Mouse (Mus musculus) gastrocnemius, adult 2 months (tissue): ENCODE results near the gene Krt39. TPM values are rescaled to one million over a fixed set of nuclear protein-coding genes. Genes with fewer than 3 reads are reported as not detected.
A peak's percentile ranks its signal among the peaks of the same experiment; 100 is the strongest.

Experiments
- DNase-seq: peaks from one replicate; pipeline ENCODE4 v3.0.0; 2022
- H3K27ac ChIP-seq: fragments of 200-600 bp; 2 replicates; pipeline ENCODE4 v1.8.1; 2022; ENCODE audit warnings: mild to moderate bottlenecking
- H3K4me3 ChIP-seq: fragments of 200-600 bp; 2 replicates; pipeline ENCODE4 v1.8.1; 2022; ENCODE audit warnings: mild to moderate bottlenecking, moderate library complexity
- CTCF ChIP-seq: fragments of 200-600 bp; IDR thresholded peaks from 2 replicates; pipeline ENCODE4 v1.8.1; 2022; ENCODE audit warnings: antibody characterized with exemption, mild to moderate bottlenecking, moderate library complexity
- intact Hi-C: fragments of 180-260 bp; cut with DNase I; formaldehyde crosslinking; loops from one replicate; pipeline ENCODE4 v1.15.1; 2025
- total RNA-seq, 2 experiments: library from RNA; stranded (reverse); gene quantifications; 2 replicates each; pipeline ENCODE4 v1.2.3; 2021

The Krt39 gene
- total RNA-seq, 2 experiments from 2014 or later: not detected

DNA sequence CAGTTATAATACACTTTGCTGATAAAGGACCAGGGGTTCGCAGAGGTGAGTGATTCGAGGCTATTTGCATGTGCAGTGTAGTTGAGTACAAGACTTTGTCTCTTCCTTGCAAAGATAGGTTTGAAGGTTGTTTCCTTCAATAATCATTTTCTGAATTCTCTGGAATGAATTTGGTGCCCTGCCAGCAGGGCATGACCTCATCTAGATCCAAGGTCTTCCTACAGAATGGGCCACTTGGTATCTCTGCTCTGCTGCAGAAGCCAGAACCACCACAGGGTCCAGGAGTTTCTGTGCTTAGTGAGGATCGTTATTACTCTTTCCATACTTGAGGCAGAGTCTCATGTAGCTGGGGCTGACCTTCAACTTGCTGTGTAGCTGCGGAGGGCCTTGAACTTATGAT lies 26.4 kb downstream of the Krt39 start:
- Histone ChIP-seq H3K27ac (no peak overlapping the region), H3K4me3 (no peak overlapping the region)
- no peak for TF ChIP-seq CTCF
- intact Hi-C loops: no loop called here
- DNase-seq: no peak

DNA sequence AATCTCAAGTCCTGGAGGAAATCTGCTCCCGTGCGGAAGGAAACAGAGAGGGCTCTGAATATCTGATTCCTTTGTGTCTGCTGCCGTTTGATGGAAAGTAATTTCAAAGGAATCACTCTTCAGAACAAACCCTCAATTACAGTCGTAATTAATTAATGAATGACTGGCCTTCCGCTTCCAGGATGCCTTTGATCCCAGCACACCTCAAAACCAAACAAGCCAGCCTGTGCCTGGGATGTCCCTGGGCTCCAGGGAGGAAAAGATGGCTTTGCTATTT lies 27.6 kb downstream of the Krt39 start:
- intact Hi-C loops: no loop called here
- no peak for DNase-seq
- TF ChIP-seq CTCF: no peak

DNA sequence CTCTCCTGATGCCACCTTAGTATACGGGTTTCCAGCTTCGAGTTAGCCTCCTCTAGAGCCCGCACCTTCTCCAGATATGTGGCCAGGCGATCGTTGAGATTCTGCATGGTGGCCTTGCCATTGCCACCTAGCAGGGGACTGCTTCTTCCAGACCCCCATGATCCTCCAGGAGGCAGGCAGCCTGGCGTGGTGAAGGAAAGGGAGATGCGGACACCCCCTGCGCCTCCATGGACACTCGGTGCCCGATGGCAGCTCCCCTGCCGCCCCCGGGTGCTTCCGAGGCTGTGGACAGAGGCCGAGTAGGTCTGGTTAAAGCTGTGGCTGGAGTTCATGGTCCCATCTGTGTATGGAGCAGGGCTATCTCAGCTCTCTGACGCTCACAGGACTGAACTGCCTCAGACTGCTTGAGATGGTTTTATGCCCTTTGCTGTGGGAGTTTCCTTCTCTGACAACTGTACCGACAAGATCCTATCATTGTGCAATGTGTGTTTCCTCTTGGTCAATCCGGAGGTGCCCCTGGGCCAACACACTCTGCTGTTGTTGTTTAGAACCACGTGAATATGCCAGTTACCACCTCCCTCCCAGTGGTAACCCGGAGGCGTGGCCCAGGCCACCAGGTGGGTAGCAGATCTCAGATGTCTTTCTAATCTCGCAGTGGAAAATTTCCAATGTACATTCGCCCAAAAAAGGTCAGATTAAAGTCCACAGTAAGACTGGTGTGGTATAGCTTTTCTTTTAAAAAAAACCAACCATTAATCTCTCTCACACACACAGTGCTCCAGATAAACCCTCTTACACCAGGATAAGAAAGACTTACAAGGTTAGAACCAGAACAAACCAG lies 28.2 kb downstream of the Krt39 start, which contains the start of gene Krt23:
Gene Krt23, minus strand, starts transcription at position 405 of the 841 bp plus-strand sequence.
- no peak within 1 kb of the TSS for H3K4me3 ChIP-seq
- H3K27ac ChIP-seq: no peak within 1 kb of the TSS
- no peak for TF ChIP-seq CTCF
- intact Hi-C loops: no loop called here
- DNase-seq: no peak

More for the DNA sequence above, 27.6 kb downstream of the Krt39 start:
- Histone ChIP-seq H3K4me3 (no peak overlapping the region), H3K27ac (no peak overlapping the region)

DNA sequence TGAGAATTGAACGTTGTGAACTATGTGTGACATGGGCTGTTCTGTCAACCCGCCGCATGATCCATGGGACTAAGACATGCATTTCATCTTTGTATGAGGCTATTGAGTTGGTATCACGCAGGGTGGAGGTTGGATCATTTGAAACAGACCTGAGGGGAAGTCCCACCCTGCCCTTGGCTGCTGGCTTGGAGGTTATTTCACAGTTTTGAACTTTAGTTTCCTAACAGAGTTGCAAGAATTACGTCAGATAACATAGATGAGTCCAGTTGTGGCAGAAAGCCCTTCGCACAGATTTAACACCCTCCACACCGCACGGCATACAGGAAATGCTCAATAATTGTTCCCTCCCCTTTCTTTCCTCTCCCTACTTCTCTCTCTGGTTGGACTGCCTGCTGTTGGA lies 30.1 kb downstream of the Krt39 start:
- DNase-seq: no peak
- no peak for TF ChIP-seq CTCF
- no peak overlapping the region for H3K4me3 ChIP-seq
- H3K27ac ChIP-seq: no peak overlapping the region
- intact Hi-C loops: no loop called here

DNA sequence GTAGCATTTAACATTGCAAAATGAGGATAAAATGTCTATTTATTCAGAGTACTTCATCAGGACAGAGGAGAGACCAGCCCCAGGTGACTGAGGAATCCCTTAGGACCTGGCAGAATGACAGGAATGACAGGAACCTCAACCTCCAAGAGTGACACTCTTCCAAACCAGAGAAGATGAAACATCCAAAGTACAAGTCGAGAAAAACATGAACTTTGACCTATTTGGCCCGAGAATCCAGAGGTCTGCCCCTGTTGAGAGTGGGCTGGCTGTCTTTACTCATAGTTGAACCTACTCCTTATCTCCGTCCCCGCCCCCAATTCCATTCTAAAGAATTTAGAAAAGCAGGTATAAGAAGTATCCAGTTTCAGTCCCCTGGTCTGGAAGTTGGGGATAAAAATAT lies 30.5 kb downstream of the Krt39 start:
- intact Hi-C loops: no loop called here
- no peak overlapping the region for H3K4me3 ChIP-seq
- H3K27ac ChIP-seq: no peak overlapping the region
- no peak for TF ChIP-seq CTCF
- DNase-seq: no peak

DNA sequence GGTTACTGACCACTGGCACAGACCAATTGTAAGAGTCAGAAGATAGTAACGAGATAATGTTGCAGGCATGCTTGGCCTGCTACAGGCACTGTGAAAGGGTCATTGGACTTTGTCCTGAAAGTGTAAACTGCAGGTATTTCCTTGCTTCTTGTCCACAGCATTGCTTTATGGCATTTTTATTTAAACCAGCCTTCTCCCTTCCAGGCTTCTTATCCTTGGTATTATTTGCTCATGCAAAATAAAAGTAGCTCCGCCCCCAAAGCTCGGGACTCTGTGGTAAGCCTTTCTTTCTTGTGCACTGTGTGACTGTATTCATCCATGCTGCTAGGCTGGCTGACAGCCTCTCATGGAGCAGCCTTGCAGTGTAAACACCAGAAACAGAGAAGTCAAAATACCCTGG lies 31.9 kb downstream of the Krt39 start:
- H3K4me3 ChIP-seq: no peak overlapping the region
- intact Hi-C loops: no loop called here
- H3K27ac ChIP-seq: no peak overlapping the region
- no peak for DNase-seq
- no peak for TF ChIP-seq CTCF

DNA sequence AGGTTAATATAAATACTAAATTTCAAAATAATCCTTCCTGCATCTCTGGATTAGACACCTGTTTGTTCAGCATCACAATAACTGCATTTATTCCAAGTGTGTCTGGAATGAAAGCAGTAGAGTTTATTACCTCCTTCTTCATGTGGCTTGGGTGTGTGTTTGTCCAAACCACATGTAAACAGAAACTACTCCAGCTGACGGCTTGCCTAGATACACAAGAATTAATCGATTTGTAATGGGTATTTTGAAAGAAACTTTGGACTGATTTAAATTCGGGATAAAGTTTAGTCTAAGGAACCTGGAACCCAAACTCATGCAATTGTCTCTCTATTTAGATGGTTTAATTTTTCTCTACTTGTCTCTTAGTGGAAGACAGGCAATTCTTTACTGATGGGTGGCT lies 46.2 kb downstream of the Krt39 start:
- Histone ChIP-seq H3K4me3 (no peak overlapping the region), H3K27ac (no peak overlapping the region)
- intact Hi-C loops: no loop called here
- no peak for DNase-seq
- TF ChIP-seq CTCF: no peak

DNA sequence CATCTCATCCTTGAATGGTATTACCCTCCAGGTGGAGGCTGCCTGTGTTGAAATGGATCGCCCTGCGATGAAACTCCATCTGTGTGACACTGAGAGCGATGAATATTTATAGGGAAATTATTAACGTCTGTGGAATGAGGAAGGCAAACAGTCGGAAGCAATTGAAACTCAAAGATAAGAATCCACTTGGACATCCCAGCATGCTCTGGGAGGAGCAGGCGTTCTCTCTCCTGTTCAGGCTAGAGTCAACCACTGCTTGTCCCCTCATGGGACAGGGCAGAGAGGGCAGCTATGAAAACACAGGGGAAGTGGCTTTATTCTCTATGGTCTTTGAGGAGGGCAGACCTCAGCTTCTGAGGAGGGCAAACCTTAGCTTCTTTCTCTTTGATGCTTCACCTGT lies 47.7 kb downstream of the Krt39 start:
- H3K4me3 ChIP-seq: no peak overlapping the region
- no peak for DNase-seq
- no peak for TF ChIP-seq CTCF
- intact Hi-C loops: no loop called here
- H3K27ac ChIP-seq: no peak overlapping the region

DNA sequence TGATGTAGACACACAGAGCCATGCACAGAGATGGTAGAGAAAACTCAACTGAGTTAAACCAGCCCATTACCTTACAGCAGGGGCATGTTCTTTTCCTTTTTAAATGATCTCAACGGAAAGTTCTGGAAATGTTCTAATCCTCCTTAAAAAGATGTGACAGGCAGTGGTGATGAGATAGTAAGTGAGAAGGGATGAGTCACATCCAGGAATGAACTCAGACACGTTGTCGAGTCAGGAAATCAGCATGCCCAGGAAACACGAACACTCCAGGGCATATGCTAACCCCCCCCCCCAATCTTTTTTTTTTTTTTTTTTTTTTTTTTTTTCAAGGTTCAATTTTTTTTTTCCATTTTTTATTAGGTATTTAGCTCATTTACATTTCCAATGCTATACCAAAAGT lies 48.7 kb downstream of the Krt39 start:
- Histone ChIP-seq H3K27ac (no peak overlapping the region), H3K4me3 (no peak overlapping the region)
- TF ChIP-seq CTCF: no peak
- no peak for DNase-seq
- intact Hi-C loops: no loop called here

DNA sequence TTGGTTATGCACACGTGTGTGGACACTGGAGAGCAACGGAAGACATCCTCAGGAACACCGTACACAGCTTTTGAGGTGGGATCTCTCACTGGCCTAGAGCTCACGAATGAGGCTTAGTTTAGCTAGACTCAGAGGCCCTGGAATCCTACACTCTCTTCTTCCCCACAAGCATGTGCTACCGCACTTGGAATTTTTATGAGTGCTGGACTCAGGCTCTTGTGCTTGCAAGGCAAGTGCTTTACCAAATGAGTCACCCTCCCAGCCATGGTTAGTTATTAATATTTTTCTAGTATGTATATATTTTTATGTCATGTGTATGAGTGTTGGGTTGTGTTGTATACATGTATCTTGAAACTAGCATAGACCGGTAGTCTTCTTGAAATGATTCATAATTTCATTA lies 49.2 kb downstream of the Krt39 start:
- H3K4me3 ChIP-seq: no peak overlapping the region
- no peak for DNase-seq
- TF ChIP-seq CTCF: no peak
- H3K27ac ChIP-seq: no peak overlapping the region
- intact Hi-C loops: no loop called here

DNA sequence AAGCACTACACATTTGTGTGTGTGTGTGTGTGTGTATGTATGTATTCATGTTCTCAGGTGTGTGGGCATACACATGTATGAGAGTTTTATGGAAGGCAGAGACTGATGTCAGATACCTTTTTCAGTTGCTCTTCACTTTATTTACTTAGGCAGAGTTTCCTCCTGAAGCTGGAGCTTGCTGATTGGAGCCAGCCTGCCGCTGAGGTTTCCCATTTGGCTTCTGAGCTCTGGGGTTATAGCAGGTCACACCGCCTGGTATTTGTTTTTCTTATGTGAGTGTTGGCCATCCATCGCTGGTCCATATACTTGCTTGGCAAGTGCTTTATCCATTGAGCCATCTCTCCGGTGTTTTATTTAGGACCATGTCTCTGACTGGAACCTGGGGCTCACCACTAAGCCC lies 51.9 kb downstream of the Krt39 start:
- Histone ChIP-seq H3K4me3 (no peak overlapping the region), H3K27ac (no peak overlapping the region)
- DNase-seq: no peak
- TF ChIP-seq CTCF: no peak
- intact Hi-C loops: loop anchor here (5.0 to 10.0 kb wide), 3 partner anchors 106 to 828 kb away; no protein-coding TSS in a partner anchor

DNA sequence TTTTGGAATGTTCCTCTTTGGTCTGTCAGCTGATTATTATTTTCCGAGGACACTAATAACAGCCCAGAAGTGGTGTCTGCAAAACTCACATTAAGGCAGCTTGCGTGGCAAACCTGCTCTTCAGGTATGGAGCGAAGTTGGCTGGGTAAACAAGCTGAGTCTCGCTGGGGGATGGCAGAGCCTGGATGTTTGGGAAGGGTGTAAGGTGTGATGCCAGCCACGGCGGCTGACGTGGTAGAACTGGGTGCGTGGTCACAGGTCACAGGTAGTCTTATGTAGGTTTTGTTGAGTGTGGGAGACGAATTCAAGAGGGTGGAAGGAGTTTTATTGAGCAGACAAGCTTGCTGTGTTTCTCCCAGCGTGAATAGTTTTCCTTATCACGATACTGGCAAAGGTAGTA lies 52.6 kb downstream of the Krt39 start:
- no peak for DNase-seq
- Histone ChIP-seq H3K4me3 (no peak overlapping the region), H3K27ac (no peak overlapping the region)
- intact Hi-C loops: loop anchor here (5.0 to 10.0 kb wide), 3 partner anchors 106 to 829 kb away; no protein-coding TSS in a partner anchor
- TF ChIP-seq CTCF: no peak

DNA sequence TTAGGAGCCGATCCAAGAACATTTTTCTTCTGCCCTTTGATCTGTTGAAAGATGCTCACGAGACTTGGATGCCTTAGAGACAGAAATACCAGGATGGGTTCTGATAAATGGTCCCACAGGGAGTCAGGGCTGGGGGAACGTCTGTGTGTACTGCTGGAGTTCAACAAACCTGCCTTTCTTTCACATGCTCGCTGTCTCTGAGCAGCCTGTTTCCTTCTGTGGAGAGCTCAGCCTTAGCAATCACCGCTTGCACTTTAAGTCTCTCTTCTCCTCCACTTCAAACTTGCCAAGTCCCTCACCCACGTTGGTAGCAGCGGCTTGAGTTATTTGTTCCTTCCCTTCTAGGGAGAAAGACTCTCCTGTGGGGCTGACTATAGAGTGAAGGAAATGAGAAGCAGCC lies 54.8 kb downstream of the Krt39 start:
- no peak for TF ChIP-seq CTCF
- H3K27ac ChIP-seq: no peak overlapping the region
- intact Hi-C loops: loop anchor here (5.0 to 10.0 kb wide), 3 partner anchors 108 to 831 kb away; no protein-coding TSS in a partner anchor
- DNase-seq: no peak
- no peak overlapping the region for H3K4me3 ChIP-seq

DNA sequence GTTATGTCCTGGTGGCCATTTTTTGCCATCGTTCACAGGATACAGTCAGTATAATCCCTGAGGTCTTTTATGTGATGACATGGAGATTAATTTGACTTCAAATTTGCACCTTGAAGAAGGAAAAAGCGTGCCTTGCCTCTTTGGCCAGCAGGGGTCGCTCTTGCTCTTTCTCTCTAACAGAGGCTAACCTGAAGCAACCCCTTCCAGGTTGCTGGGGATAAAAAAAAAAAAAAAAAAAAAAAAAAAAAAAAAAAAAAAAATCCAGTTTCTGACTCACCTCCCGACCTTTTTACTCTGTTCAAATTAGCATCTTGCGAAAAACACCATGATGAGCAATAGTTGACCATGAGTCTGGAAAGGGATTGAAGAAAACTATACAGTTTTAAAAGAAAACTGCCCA lies 56.3 kb downstream of the Krt39 start:
- peak; percentile 71 for DNase-seq
- peak; percentile 78 for TF ChIP-seq CTCF
- no peak overlapping the region for H3K4me3 ChIP-seq
- intact Hi-C loops: loop anchor here (2.0 to 10.0 kb wide), 5 partner anchors 110 to 832 kb away; no protein-coding TSS in a partner anchor
- no peak overlapping the region for H3K27ac ChIP-seq

Other genes with a start within 250 kb of the Krt39 start
- not detected for gene Krt24, start 236.1 kb downstream of the Krt39 start, total RNA-seq
- not detected for gene Krt25, start 198.4 kb downstream of the Krt39 start, total RNA-seq
- gene Krt26, start 183.4 kb downstream of the Krt39 start, total RNA-seq: not detected
- not detected for gene Krt27, start 170.2 kb downstream of the Krt39 start, total RNA-seq
- gene Krt28, start 146.4 kb downstream of the Krt39 start, total RNA-seq: not detected
- 1 to 10 TPM; 3.7 TPM for gene Krt10, start 132.0 kb downstream of the Krt39 start, total RNA-seq
- gene Krt12, start 99.1 kb downstream of the Krt39 start, total RNA-seq: not detected
- not detected for gene Krt20, start 83.2 kb downstream of the Krt39 start, total RNA-seq
- not detected for gene Krt23, start 28.2 kb downstream of the Krt39 start, total RNA-seq
- gene Krt40, start 21.8 kb upstream of the Krt39 start, total RNA-seq: not detected
- gene Krtap3-3, start 29.5 kb upstream of the Krt39 start, total RNA-seq: not detected
- gene Krtap3-2, start 35.5 kb upstream of the Krt39 start, total RNA-seq: not detected
- not detected for gene Gm11939, start 38.1 kb upstream of the Krt39 start, total RNA-seq
- gene Krtap3-1, start 45.3 kb upstream of the Krt39 start, total RNA-seq: not detected
- not detected for gene Krtap1-5, start 59.7 kb upstream of the Krt39 start, total RNA-seq
- gene Krtap1-4, start 62.3 kb upstream of the Krt39 start, total RNA-seq: not detected
- not detected for gene Krtap1-3, start 70.0 kb upstream of the Krt39 start, total RNA-seq
- gene Krtap9-3, start 76.8 kb upstream of the Krt39 start, total RNA-seq: not detected
- gene Gm11938, start 82.0 kb upstream of the Krt39 start, total RNA-seq: not detected
- gene Gm11937, start 88.9 kb upstream of the Krt39 start, total RNA-seq: not detected
- gene Krtap2-4, start 93.5 kb upstream of the Krt39 start, total RNA-seq: not detected
- not detected for gene Gm11562, start 99.1 kb upstream of the Krt39 start, total RNA-seq
- not detected for gene Krtap4-1, start 106.9 kb upstream of the Krt39 start, total RNA-seq
- not detected for gene Krtap4-2, start 113.7 kb upstream of the Krt39 start, total RNA-seq
- gene Krtap4-7, start 122.8 kb upstream of the Krt39 start, total RNA-seq: not detected
- not detected for gene Gm11555, start 128.9 kb upstream of the Krt39 start, total RNA-seq
- gene Gm11563, start 137.6 kb upstream of the Krt39 start, total RNA-seq: not detected
- gene Krtap4-6, start 144.6 kb upstream of the Krt39 start, total RNA-seq: not detected
- gene Gm14190, start 169.4 kb upstream of the Krt39 start, total RNA-seq: not detected
- gene Gm14180, start 213.0 kb upstream of the Krt39 start, total RNA-seq: not detected